Mouse (Mus musculus): Measurements from ENCODE around the gene Cdc37. TPM values are rescaled to one million over a fixed set of nuclear protein-coding genes. Genes with fewer than 3 reads are reported as not detected.
A peak's percentile ranks its signal among the peaks of the same experiment; 100 is the strongest.

The Cdc37 gene
- polyA plus RNA-seq, 1 experiment from 2014 or later, result 334 TPM

- ATAC-seq (replicated peaks; ENCODE audit: low FRiP score) (no peak), DNase-seq (ENCODE audit: low spot score) (no peak)
- Histone ChIP-seq H3K4me3 (ENCODE audit: low read depth, low read length) (no peak overlapping the region), H3K27ac (ENCODE audit: low read depth, low read length) (no peak overlapping the region), H3K4me2 (no peak overlapping the region), H3K4me1 (replicated peaks; ENCODE audit: control insufficient read depth, insufficient read depth, low read length) (peaks cover 2% of the 10 kb centered on the region), H3K9ac (ENCODE audit: low read depth, low read length) (no peak overlapping the region), H3K36me3 (ENCODE audit: control insufficient read depth, insufficient read depth, low read length) (peaks cover 3% of the 10 kb centered on the region; the same call in 1 of the 2 replicates), H3K27me3 (replicated peaks; ENCODE audit: control insufficient read depth, insufficient read depth, low read length) (no peaks in the 10 kb centered on the region), H3K9me3 (ENCODE audit: control insufficient read depth, low read length) (no peaks in the 10 kb centered on the region)
- whole genome bisulfite sequencing, result 87% methylated on average over 3 of the region's 3 CpGs
Observed at GRCm38 (mm10) chr9:21190670-21191069, 40.9 kb upstream of the Cdc37 start.

- Histone ChIP-seq H3K4me3 (ENCODE audit: low read depth, low read length) (no peak overlapping the region), H3K27ac (ENCODE audit: low read depth, low read length) (no peak overlapping the region), H3K36me3 (ENCODE audit: control insufficient read depth, insufficient read depth, low read length) (peaks cover 3% of the 10 kb centered on the region; the same call in 1 of the 2 replicates), H3K4me1 (replicated peaks; ENCODE audit: control insufficient read depth, insufficient read depth, low read length) (peaks cover 8% of the 10 kb centered on the region), H3K9ac (ENCODE audit: low read depth, low read length) (no peak overlapping the region), H3K9me3 (ENCODE audit: control insufficient read depth, low read length) (no peaks in the 10 kb centered on the region), H3K27me3 (replicated peaks; ENCODE audit: control insufficient read depth, insufficient read depth, low read length) (no peaks in the 10 kb centered on the region), H3K4me2 (no peak overlapping the region)
- DNase-seq (ENCODE audit: low spot score), result no peak
- WGBS, result 46% methylated on average over 7 of the region's 7 CpGs
- no peak for ATAC-seq (replicated peaks; ENCODE audit: low FRiP score)
Observed at GRCm38 (mm10) chr9:21189905-21190304, 40.1 kb upstream of the Cdc37 start.

GRCm38 (mm10) chr9:21185436-21185835 lies 35.7 kb upstream of the Cdc37 start:
- H3K9ac ChIP-seq (ENCODE audit: low read depth, low read length), result peak overlapping the region; percentile 15; the same call in 1 of the 2 replicates
- H3K27me3 ChIP-seq (replicated peaks; ENCODE audit: control insufficient read depth, insufficient read depth, low read length), result no peaks in the 10 kb centered on the region
- no peaks in the 10 kb centered on the region for H3K36me3 ChIP-seq (ENCODE audit: control insufficient read depth, insufficient read depth, low read length)
- no peak overlapping the region for H3K4me3 ChIP-seq (ENCODE audit: low read depth, low read length)
- H3K4me2 ChIP-seq, result no peak overlapping the region
- DNase-seq (ENCODE audit: low spot score) (no peak), ATAC-seq (replicated peaks; ENCODE audit: low FRiP score) (no peak)
- WGBS, result 86% methylated on average over 5 of the region's 5 CpGs
- H3K27ac ChIP-seq (ENCODE audit: low read depth, low read length), result no peak overlapping the region
- no peaks in the 10 kb centered on the region for H3K9me3 ChIP-seq (ENCODE audit: control insufficient read depth, low read length)
- peaks cover 40% of the 10 kb centered on the region for H3K4me1 ChIP-seq (replicated peaks; ENCODE audit: control insufficient read depth, insufficient read depth, low read length)

- whole genome bisulfite sequencing, result 68% methylated on average over 2 of the region's 2 CpGs
- Histone ChIP-seq H3K27ac (ENCODE audit: low read depth, low read length) (no peak overlapping the region), H3K4me1 (replicated peaks; ENCODE audit: control insufficient read depth, insufficient read depth, low read length) (peaks cover 40% of the 10 kb centered on the region), H3K9ac (ENCODE audit: low read depth, low read length) (no peak overlapping the region), H3K4me2 (peak overlapping the region; percentile 75), H3K27me3 (replicated peaks; ENCODE audit: control insufficient read depth, insufficient read depth, low read length) (no peaks in the 10 kb centered on the region), H3K36me3 (ENCODE audit: control insufficient read depth, insufficient read depth, low read length) (no peaks in the 10 kb centered on the region), H3K4me3 (ENCODE audit: low read depth, low read length) (no peak overlapping the region), H3K9me3 (ENCODE audit: control insufficient read depth, low read length) (no peaks in the 10 kb centered on the region)
- ATAC-seq (replicated peaks; ENCODE audit: low FRiP score) (no peak), DNase-seq (ENCODE audit: low spot score) (no peak)
Observed at GRCm38 (mm10) chr9:21184733-21185132, 35.0 kb upstream of the Cdc37 start.

DNA sequence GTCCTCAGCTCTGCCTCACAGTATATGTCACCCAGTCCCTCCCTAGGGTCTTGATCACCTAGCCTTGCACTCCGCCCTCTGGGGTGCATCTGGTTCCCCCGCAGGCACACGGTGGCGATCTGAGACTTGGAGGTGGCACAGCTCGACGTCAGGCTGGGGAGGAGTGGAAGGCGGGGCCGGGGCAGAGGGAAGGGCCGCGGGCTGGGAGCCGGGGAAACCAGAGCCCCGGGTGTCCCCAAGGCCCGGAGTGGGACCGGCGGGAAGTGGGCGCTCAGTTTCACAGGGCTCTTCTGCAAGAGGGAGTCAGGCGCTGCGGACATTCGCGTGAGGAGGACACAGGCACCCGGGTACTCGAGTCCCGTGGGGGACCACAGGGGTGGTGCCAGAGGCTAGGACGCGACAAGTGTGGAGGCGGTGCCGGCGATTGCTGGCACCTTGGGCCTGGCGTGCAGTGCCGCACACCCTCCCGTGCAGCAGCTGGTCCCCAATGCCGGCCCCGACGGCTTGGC lies 34.2 kb upstream of the Cdc37 start:
- Histone ChIP-seq H3K27ac (ENCODE audit: low read depth, low read length) (no peak overlapping the region), H3K27me3 (replicated peaks; ENCODE audit: control insufficient read depth, insufficient read depth, low read length) (no peaks in the 10 kb centered on the region), H3K9ac (ENCODE audit: low read depth, low read length) (peak overlapping the region; percentile 60), H3K4me1 (replicated peaks; ENCODE audit: control insufficient read depth, insufficient read depth, low read length) (peaks cover 40% of the 10 kb centered on the region), H3K4me2 (peak overlapping the region; percentile 75), H3K36me3 (ENCODE audit: control insufficient read depth, insufficient read depth, low read length) (no peaks in the 10 kb centered on the region), H3K9me3 (ENCODE audit: control insufficient read depth, low read length) (no peaks in the 10 kb centered on the region), H3K4me3 (ENCODE audit: low read depth, low read length) (peak overlapping the region; percentile 51)
- 10% methylated on average over 33 of the region's 34 CpGs for WGBS
- DNase-seq (ENCODE audit: low spot score) (peak; percentile 66), ATAC-seq (replicated peaks; ENCODE audit: low FRiP score) (peak; percentile 75)

DNA sequence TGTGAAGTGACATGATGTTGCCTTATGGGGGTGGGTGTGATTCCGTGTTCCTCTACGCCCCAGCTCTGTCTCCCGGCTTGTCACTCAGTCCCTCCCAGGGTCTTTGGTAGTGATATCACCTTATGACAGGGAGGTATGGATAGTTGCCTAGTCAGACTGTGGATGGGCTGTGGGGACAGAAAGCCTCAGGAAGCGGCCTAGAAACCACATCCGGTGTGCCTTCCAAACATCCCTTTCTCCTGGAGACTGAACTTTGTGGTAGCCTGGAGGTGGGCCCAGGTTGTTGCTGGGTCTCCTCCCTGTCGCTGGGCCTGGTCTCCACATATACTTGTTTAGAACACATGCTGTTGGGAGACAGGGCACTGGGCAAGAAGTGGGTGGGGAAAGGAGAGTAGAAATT lies 33.6 kb upstream of the Cdc37 start:
- DNase-seq (ENCODE audit: low spot score) (no peak), ATAC-seq (replicated peaks; ENCODE audit: low FRiP score) (no peak; the same call in 1 of the 2 replicates)
- H3K9me3 ChIP-seq (ENCODE audit: control insufficient read depth, low read length), result no peaks in the 10 kb centered on the region
- no peaks in the 10 kb centered on the region for H3K36me3 ChIP-seq (ENCODE audit: control insufficient read depth, insufficient read depth, low read length)
- peak overlapping the region; percentile 60 for H3K9ac ChIP-seq (ENCODE audit: low read depth, low read length)
- H3K4me1 ChIP-seq (replicated peaks; ENCODE audit: control insufficient read depth, insufficient read depth, low read length), result peaks cover 40% of the 10 kb centered on the region
- H3K27ac ChIP-seq (ENCODE audit: low read depth, low read length), result peak overlapping the region; percentile 50
- H3K4me2 ChIP-seq, result peak overlapping the region; percentile 75
- peak overlapping the region; percentile 51 for H3K4me3 ChIP-seq (ENCODE audit: low read depth, low read length)
- H3K27me3 ChIP-seq (replicated peaks; ENCODE audit: control insufficient read depth, insufficient read depth, low read length), result no peaks in the 10 kb centered on the region
- 48% methylated on average over 6 of the region's 6 CpGs for WGBS

- ATAC-seq (replicated peaks; ENCODE audit: low FRiP score) (peak; percentile 45), DNase-seq (ENCODE audit: low spot score) (no peak)
Observed at GRCm38 (mm10) chr9:21181421-21182220, 31.8 kb upstream of the Cdc37 start.

GRCm38 (mm10) chr9:21180841-21181240 lies 31.1 kb upstream of the Cdc37 start:
- Histone ChIP-seq H3K27me3 (replicated peaks; ENCODE audit: control insufficient read depth, insufficient read depth, low read length) (no peaks in the 10 kb centered on the region), H3K4me2 (no peak overlapping the region; the same call in 1 of the 2 replicates), H3K36me3 (ENCODE audit: control insufficient read depth, insufficient read depth, low read length) (no peaks in the 10 kb centered on the region), H3K9me3 (ENCODE audit: control insufficient read depth, low read length) (no peaks in the 10 kb centered on the region), H3K4me3 (ENCODE audit: low read depth, low read length) (no peak overlapping the region; the same call in 1 of the 2 replicates), H3K9ac (ENCODE audit: low read depth, low read length) (0 out of 2 replicates have a peak overlapping the region, but pooled peaks have one; percentile 6), H3K27ac (ENCODE audit: low read depth, low read length) (no peak overlapping the region), H3K4me1 (replicated peaks; ENCODE audit: control insufficient read depth, insufficient read depth, low read length) (peaks cover 39% of the 10 kb centered on the region)
- ATAC-seq (replicated peaks; ENCODE audit: low FRiP score), result no peak
- 33% methylated on average over 1 of the region's 1 CpGs for WGBS
- no peak for DNase-seq (ENCODE audit: low spot score)

More at GRCm38 (mm10) chr9:21181421-21182220, 31.8 kb upstream of the Cdc37 start:
- Histone ChIP-seq H3K4me1 (replicated peaks; ENCODE audit: control insufficient read depth, insufficient read depth, low read length) (peaks cover 40% of the 10 kb centered on the region), H3K4me2 (peak overlapping the region; percentile 75), H3K4me3 (ENCODE audit: low read depth, low read length) (peak overlapping the region; percentile 63), H3K36me3 (ENCODE audit: control insufficient read depth, insufficient read depth, low read length) (no peaks in the 10 kb centered on the region), H3K27me3 (replicated peaks; ENCODE audit: control insufficient read depth, insufficient read depth, low read length) (no peaks in the 10 kb centered on the region), H3K9me3 (ENCODE audit: control insufficient read depth, low read length) (no peaks in the 10 kb centered on the region), H3K9ac (ENCODE audit: low read depth, low read length) (peak overlapping the region; percentile 79), H3K27ac (ENCODE audit: low read depth, low read length) (peak overlapping the region; percentile 72)
- WGBS, result 3% methylated on average over 47 of the region's 48 CpGs

Measured in liver, embryonic 11.5 days (tissue).